Comparison of ENCODE assay signal across 22 mouse cellular contexts in genomic region chr1:71195333-71195732, GRCm38 (mm10).
"Had no signal": no experiment of that assay in that cellular context is flagged by ENCODE, and none has a peak within 500 bp of the region (broad histone marks: within the 10 kb centered on the region; RNA-seq: fewer than 3 reads in every experiment).

No protein-coding gene starts in this region.

- ATAC-seq: forebrain, embryonic 16.5 days; hindbrain, postnatal 0 days; intestine, embryonic 16.5 days; liver, embryonic 12.5 days had no signal

- H3K9me3 ChIP-seq: heart, embryonic 10.5 days; heart, embryonic 15.5 days; hindbrain, embryonic 13.5 days; hindbrain, embryonic 15.5 days; limb, embryonic 13.5 days; limb, embryonic 15.5 days; liver, embryonic 12.5 days had no signal

- H3K4me3 ChIP-seq: gastrocnemius, adult 2 months; heart, embryonic 10.5 days; heart, embryonic 13.5 days; heart, embryonic 15.5 days; hindbrain, embryonic 13.5 days; hindbrain, embryonic 15.5 days; limb, embryonic 13.5 days; limb, embryonic 15.5 days; liver, embryonic 12.5 days had no signal

- H3K36me3 ChIP-seq: heart, embryonic 10.5 days; heart, embryonic 13.5 days; heart, embryonic 15.5 days; hindbrain, embryonic 13.5 days; hindbrain, embryonic 15.5 days; limb, embryonic 13.5 days; limb, embryonic 15.5 days; liver, embryonic 12.5 days had no signal

- H3K9ac ChIP-seq: heart, embryonic 13.5 days; heart, embryonic 15.5 days; hindbrain, embryonic 13.5 days; hindbrain, embryonic 15.5 days; limb, embryonic 13.5 days; limb, embryonic 15.5 days; liver, embryonic 12.5 days; liver, embryonic 14.5 days had no signal

- H3K4me1 ChIP-seq: heart, embryonic 10.5 days; heart, embryonic 13.5 days; heart, embryonic 15.5 days; hindbrain, embryonic 13.5 days; hindbrain, embryonic 15.5 days; limb, embryonic 13.5 days; limb, embryonic 15.5 days; liver, embryonic 12.5 days had no signal

- H3K4me2 ChIP-seq: heart, embryonic 13.5 days; heart, embryonic 15.5 days; hindbrain, embryonic 13.5 days; hindbrain, embryonic 15.5 days; limb, embryonic 13.5 days; limb, embryonic 15.5 days; liver, embryonic 12.5 days had no signal

- H3K27me3 ChIP-seq: heart, embryonic 13.5 days; heart, embryonic 15.5 days; hindbrain, embryonic 13.5 days; hindbrain, embryonic 15.5 days; limb, embryonic 13.5 days; limb, embryonic 15.5 days; liver, embryonic 12.5 days had no signal

- H3K27ac ChIP-seq: gastrocnemius, adult 2 months; heart, embryonic 10.5 days; heart, embryonic 13.5 days; heart, embryonic 15.5 days; hindbrain, embryonic 13.5 days; hindbrain, embryonic 15.5 days; hindbrain, postnatal 0 days; limb, embryonic 13.5 days; limb, embryonic 15.5 days; liver, embryonic 12.5 days; liver, embryonic 14.5 days had no signal

- DNase-seq: gastrocnemius, adult 2 months; gastrocnemius, postnatal 10 days; gastrocnemius, postnatal 25 days; heart, adult 18-20 months; heart, postnatal 14 days; heart, postnatal 36 days; layer of hippocampus, adult 9-11 months; layer of hippocampus, postnatal 36 days; left cerebral cortex, postnatal 4 days; lung, adult 18-20 months had no signal
